Mouse (Mus musculus) yolk sac, embryonic 10.5 days (tissue): ENCODE measurements at regions not wholly inside any gene's neighbourhood (a gene's known extent, or its start where the extent isn't known, plus 50 kb on each side); places are given as distances from the start of the nearest gene placed in this dataset.

Source experiments
- DNase-seq: peaks from one replicate; pipeline ENCODE4 v3.0.0-alpha.2; 2017; ENCODE audit warnings: low spot score

DNA sequence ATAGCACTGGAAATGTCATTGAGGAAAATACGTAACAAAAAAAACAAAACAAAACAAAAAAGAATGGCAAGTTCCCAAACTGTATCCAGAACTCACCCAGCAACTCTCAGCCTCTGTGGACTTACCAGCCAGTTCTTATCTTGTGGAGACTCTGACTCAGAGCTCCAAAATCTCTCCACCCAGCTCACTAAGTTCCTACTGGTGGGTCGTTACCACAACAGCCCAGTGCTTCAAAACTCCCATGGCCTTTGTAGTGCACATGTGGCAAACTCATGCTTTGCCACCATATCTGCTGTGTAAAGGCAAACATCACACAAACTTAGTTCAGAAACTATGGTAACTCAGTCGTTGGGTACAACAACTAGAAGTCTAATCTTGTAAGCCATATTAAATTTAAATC is 71.0 kb upstream of the Nrip1 start:
- no peak for DNase-seq

DNA sequence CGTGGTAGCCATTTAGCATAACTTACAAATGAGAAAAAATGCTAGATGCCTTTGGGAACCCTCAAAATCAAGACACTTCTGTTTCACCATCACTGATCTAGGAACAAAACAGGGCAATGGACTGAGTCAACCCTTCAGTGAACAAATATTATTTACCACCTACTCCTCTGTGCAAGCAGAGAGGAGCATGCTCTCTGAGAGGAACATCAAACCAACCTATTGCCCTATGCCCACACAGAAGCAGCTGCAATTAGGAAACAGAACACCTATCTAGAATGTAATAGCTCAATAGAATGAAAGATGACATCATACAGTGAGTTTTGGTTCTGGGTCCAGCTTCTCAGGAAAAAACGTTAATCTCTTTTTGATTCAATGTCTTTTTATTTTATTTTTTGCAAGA is 69.0 kb upstream of the Nrip1 start:
- DNase-seq: no peak

DNA sequence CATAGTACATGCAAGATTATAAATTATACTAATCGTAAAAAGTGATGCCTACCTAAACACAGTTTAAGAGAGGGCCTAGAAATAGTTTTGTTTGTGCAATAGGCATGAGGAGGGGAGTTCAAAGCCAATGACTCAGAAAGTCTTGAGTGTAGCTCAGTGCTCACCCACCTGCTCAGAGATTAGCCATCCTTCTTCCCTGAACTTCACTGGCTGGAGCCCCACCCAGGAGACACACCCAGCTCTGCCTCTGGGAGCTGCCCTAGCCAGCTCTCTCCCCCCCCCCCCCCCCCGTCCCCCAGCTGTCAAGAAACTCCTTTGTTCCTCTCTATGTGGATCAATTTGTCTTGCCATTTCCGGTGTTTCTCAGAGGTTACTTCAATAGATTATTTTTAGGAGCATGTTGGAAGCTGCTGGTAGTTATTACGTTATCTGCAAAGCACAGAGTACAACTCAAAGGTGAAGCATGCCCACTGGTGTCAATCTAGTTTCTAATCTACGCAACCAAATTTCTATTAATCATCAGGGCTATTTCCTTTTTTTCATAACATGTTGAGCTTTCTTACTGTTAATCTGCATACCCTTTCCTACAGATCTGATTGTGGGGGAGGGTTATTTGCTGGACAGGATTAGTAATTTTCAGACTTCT is 68.3 kb upstream of the Nrip1 start:
- no peak for DNase-seq

GRCm38 (mm10) chr16:76438093-76438883 is 64.7 kb upstream of the Nrip1 start:
- no peak for DNase-seq

- DNase-seq: no peak
Measured at GRCm38 (mm10) chr16:76436290-76436689, 62.7 kb upstream of the Nrip1 start.

- DNase-seq: no peak
Measured at GRCm38 (mm10) chr16:76433076-76433825, 59.6 kb upstream of the Nrip1 start.

DNA sequence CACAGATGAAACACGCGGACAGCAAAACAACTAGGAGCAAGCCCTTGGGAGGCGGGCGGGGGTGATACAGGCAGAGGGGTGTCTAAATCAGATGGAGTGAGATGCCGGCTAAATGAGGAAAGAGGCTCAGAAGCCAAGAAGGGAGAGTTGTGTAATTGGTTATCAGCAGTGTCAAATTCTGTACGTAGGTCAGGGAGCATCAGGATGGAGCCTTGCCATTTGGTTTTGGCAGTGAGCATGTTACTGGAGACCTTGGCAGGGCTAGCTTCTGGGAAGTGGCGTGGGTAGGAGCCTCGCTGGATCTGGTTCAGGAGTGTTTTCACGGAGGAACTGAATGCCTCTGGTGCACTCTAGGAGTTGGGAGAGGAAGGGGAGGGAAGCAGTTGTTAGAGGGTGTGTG is 58.7 kb upstream of the Nrip1 start:
- no peak for DNase-seq

DNA sequence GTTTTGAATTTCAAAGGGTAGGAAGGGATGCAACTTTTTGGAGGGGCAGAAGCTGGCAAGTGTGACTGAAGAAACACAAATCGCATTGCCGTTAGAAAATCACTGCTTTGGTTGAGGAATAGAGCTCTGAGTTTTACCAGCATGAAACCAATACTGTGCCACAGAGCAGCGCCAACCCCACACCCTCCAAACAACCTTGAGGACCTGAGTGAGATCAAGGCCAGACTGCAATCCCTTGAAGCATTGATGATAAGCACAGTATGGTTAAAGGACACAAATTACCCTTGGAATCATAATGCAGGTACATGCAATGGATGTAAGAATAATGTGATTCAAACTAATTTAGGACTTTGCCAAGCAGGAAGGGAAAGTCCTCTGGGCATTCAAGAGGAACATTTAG is 55.5 kb upstream of the Nrip1 start:
- no peak for DNase-seq

DNA sequence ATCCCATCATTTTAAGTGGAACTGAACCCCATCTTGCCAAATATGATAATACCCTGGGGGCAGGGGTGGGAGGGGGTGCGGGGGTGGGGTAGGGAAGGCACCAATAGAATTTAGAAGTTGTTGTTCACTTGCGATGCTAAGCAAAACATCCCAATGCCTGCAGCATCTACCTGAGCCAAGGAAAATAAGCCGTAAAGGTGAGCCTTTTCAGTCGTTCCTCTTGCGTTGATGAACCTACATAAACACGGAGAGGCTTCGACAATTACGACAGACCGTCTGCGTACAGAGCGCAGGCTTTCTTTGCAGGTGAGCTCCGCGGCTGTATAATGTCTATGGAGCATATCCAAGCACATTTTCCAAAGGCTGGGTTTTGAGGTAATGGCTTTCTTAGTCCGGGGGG is 50.3 kb upstream of the Nrip1 start:
- no peak for DNase-seq
